Mouse (Mus musculus): ENCODE measurements at regions not wholly inside any gene's neighbourhood (a gene's known extent, or its start where the extent isn't known, plus 50 kb on each side); places are given as distances from the start of the nearest gene placed in this dataset.

DNA sequence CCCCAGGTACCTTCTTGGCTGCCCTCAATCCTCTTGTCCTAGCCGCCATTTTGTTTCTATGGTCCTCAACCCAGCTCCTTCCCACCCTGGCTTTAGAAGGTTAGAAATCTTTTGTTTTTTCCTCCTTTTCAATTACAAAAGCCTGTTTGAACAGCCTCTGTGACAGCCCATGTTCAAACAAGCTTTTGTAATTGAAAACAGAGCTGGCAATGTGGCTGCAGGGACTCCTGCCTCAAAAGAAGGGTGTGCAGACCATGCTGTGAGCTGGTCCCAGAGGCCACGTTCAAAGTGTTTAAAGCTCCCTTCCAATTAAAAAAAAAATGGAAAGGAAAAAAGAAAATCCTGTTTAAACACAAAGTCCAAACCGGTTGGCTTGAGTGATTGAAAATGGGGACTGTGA, 68.0 kb upstream of the Rbfox1 start:
- TF ChIP-seq POLR2A (IDR thresholded peaks at IDR 0.05; ENCODE audit: low read depth, low read length) (no peak), CTCF (IDR thresholded peaks at IDR 0.05; ENCODE audit: extremely low read depth, insufficient read length, insufficient replicate concordance, low read depth, low read length) (no peak)
